Mouse (Mus musculus) hindbrain, embryonic 12.5 days (tissue): Measurements from ENCODE around the gene Glrb. TPM values are rescaled to one million over a fixed set of nuclear protein-coding genes. Genes with fewer than 3 reads are reported as not detected.

Experiments
- ATAC-seq: fragments of 200-750 bp; cut with Nextera tagmentation; 2 replicates; pipeline ENCODE4 v1.8.0; 2017; ENCODE audit warnings: moderate TSS enrichment; ENCODE audit not compliant: low FRiP score
- H3K27ac ChIP-seq: fragments of 300-500 bp; sonication (generic); 2 replicates; pipeline ENCODE4 v1.5.1; 2016; ENCODE audit warnings: mild to moderate bottlenecking
- H3K27me3 ChIP-seq: fragments of 300-500 bp; sonication (generic); 2 replicates; pipeline ENCODE4 v1.6.1; 2016; ENCODE audit warnings: mild to moderate bottlenecking
- H3K36me3 ChIP-seq: fragments of 300-500 bp; sonication (generic); 2 replicates; pipeline ENCODE4 v1.6.1; 2016; ENCODE audit warnings: mild to moderate bottlenecking
- H3K4me1 ChIP-seq: fragments of 300-500 bp; sonication (generic); 2 replicates; pipeline ENCODE4 v1.6.1; 2016
- H3K4me2 ChIP-seq: fragments of 300-500 bp; sonication (generic); replicated peaks from 2 replicates; pipeline ENCODE4 v1.6.1; 2016; ENCODE audit warnings: mild to moderate bottlenecking
- H3K4me3 ChIP-seq: fragments of 300-500 bp; sonication (generic); 2 replicates; pipeline ENCODE4 v1.5.1; 2016; ENCODE audit warnings: mild to moderate bottlenecking
- H3K9ac ChIP-seq: fragments of 300-500 bp; sonication (generic); 2 replicates; pipeline ENCODE4 v1.6.1; 2016; ENCODE audit warnings: mild to moderate bottlenecking, moderate library complexity
- H3K9me3 ChIP-seq: fragments of 300-500 bp; sonication (generic); replicated peaks from 2 replicates; pipeline ENCODE4 v1.6.1; 2016; ENCODE audit warnings: mild to moderate bottlenecking
- WGBS: fragments of 180-500 bp; shearing (Covaris S2); methylation state at CpG from one replicate; pipeline ENCODE4 v1.1.7; 2016; 5-methylcytosine and 5-hydroxymethylcytosine counted together
- polyA plus RNA-seq: library from polyadenylated mRNA; unstranded; fragments of >200 nt; fragmentation: Nextera tagmentation; extraction: Ambion mirVana; gene quantifications from 2 replicates; pipeline ENCODE4 v1.2.1, GENCODE M21; 2016

The Glrb gene
- polyA plus RNA-seq, 1 experiment from 2014 or later, result 17.1 TPM

DNA sequence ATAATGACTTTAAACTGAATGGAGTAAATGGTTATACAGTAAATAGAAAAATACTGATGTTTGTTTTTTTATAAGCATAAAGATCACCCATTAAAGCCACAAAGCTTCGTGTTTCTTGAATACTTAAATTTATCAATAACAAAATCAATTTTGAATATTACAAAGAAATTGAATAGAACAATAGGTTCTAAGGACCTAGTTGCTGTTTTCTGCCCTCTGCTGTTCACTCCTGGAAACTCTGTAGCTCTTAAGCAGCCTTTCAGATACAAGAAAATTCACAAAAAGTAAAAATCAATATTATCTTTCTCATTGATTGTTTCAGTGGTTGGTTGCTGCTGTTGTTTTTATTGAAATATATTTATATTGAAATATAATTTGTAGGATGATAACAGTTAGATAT, 108.1 kb downstream of the Glrb start:
- Histone ChIP-seq H3K27me3 (no peaks in the 10 kb centered on the region), H3K27ac (no peak overlapping the region), H3K4me3 (no peak overlapping the region), H3K9ac (no peak overlapping the region), H3K4me1 (peaks cover under 1% of the 10 kb centered on the region), H3K36me3 (no peaks in the 10 kb centered on the region), H3K4me2 (no peak overlapping the region), H3K9me3 (no peaks in the 10 kb centered on the region)
- ATAC-seq, result no peak
- 14% methylated on average over 1 of the region's 1 CpGs for WGBS

DNA sequence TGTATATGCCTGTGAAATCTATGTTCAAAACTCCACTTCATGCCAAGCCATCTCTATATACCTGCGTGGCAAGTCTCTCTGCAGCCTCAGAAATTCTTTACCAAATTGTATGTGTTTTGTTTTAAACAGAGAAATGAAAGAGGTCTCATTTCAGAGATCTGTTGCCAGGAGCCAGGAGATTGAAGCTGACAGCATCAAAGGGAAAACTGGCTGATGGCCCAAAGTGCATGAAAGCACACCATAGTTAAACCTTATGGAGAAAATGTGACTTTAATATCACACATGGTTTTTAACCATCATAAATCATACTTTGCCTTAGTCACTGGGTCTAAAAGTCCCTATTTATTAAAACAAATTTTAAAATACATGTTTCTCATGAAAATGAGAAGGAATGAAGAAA, 109.6 kb downstream of the Glrb start:
- no peak overlapping the region for H3K4me3 ChIP-seq
- ATAC-seq, result no peak
- 68% methylated on average over 1 of the region's 1 CpGs for WGBS
- H3K9ac ChIP-seq, result no peak overlapping the region
- no peak overlapping the region for H3K27ac ChIP-seq
- H3K4me2 ChIP-seq, result no peak overlapping the region
- peaks cover 8% of the 10 kb centered on the region for H3K4me1 ChIP-seq
- no peaks in the 10 kb centered on the region for H3K9me3 ChIP-seq
- no peaks in the 10 kb centered on the region for H3K27me3 ChIP-seq
- H3K36me3 ChIP-seq, result no peaks in the 10 kb centered on the region

DNA sequence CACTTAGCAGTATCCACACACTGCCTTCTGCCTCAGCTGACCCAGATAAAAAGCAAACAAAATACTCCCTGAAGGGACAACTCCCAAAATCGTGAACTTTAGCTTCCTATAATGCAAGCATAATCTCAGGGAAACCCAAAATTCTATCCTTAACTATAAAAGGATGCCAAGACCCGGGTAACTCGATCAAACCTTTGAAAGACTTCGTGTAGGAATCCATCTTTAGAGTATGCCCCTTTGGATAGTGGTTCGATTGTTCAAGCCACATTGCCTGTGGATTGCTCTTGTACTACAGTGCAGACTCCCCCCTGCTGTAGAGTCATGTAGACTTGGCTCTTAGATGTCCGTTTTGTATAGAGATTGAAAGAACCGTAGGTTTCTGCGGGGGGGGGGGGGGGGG, 110.2 kb downstream of the Glrb start:
- Histone ChIP-seq H3K4me1 (peaks cover 8% of the 10 kb centered on the region), H3K4me2 (peak overlapping the region; percentile 75), H3K4me3 (peak overlapping the region; percentile 62), H3K9me3 (no peaks in the 10 kb centered on the region), H3K27me3 (no peaks in the 10 kb centered on the region), H3K27ac (peak overlapping the region; percentile 91), H3K36me3 (no peaks in the 10 kb centered on the region), H3K9ac (peak overlapping the region; percentile 74)
- WGBS, result 50% methylated on average over 8 of the region's 8 CpGs
- no peak; the same call in 1 of the 2 replicates for ATAC-seq

DNA sequence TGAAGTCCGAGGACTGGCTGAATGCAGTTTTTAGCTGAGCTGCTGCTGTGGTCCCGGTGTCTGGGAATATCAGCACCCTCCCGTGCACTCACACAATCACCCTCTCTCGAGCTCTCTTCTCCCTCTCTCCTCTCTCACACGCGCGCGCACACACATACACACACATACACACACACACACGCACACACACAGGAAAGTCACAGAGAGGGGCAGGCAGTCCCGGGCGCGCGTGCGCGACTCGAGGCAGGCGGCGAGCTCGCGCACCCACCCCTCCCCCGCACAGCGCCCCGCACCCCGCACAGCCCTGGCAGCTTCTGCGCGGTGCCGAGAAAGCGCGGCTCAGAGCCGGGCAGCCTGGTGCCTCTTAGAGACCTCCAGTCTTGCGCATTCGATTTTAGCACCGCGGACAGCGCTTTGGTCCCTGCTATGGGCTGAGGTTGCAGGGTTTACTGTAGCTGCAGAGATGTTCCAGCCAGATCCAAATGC, 110.8 kb downstream of the Glrb start, which contains the start of gene Gria2:
TSS of gene Gria2 (minus strand) at position 240 of the 486 bp plus-strand sequence.
- H3K4me1 ChIP-seq, result peaks cover 8% of the 10 kb centered on the region
- H3K27ac ChIP-seq, result peak within 1 kb of the TSS; percentile 91
- 1% methylated on average over 35 of the region's 35 CpGs for WGBS
- no peaks in the 10 kb centered on the region for H3K9me3 ChIP-seq
- no peaks in the 10 kb centered on the region for H3K36me3 ChIP-seq
- H3K27me3 ChIP-seq, result no peaks in the 10 kb centered on the region
- peak within 1 kb of the TSS; percentile 74 for H3K9ac ChIP-seq
- H3K4me3 ChIP-seq, result peak within 1 kb of the TSS; percentile 62
- peak; percentile 92 for ATAC-seq
- H3K4me2 ChIP-seq, result peak within 1 kb of the TSS; percentile 75

DNA sequence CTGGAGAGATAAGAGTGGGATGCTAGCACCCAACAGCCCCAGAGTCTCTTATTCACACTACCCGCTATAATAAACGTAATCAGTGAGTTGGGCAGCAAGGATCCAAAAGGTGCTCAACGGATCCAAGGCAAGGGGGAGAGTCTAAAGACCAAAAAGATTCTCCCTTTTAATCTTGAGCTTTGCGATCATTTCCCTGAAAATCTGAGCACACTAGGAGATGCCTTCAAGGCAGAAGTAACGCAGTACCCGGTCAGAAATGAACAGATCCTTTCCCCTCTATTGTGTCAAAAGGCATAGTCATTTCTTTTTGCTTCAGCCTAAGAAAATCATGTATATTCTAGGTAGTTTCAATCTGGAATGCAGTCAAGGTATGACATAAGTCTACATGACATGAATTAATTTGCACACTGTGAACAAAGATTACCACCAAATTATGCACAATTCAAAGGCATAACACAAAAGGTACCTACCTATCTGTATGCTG, 111.6 kb downstream of the Glrb start:
- Histone ChIP-seq H3K27ac (peak overlapping the region; percentile 91), H3K9me3 (no peaks in the 10 kb centered on the region), H3K4me1 (peaks cover 8% of the 10 kb centered on the region), H3K27me3 (no peaks in the 10 kb centered on the region), H3K36me3 (no peaks in the 10 kb centered on the region), H3K4me2 (peak overlapping the region; percentile 75), H3K4me3 (peak overlapping the region; percentile 62), H3K9ac (peak overlapping the region; percentile 74)
- ATAC-seq, result no peak
- WGBS, result 13% methylated on average over 6 of the region's 6 CpGs

DNA sequence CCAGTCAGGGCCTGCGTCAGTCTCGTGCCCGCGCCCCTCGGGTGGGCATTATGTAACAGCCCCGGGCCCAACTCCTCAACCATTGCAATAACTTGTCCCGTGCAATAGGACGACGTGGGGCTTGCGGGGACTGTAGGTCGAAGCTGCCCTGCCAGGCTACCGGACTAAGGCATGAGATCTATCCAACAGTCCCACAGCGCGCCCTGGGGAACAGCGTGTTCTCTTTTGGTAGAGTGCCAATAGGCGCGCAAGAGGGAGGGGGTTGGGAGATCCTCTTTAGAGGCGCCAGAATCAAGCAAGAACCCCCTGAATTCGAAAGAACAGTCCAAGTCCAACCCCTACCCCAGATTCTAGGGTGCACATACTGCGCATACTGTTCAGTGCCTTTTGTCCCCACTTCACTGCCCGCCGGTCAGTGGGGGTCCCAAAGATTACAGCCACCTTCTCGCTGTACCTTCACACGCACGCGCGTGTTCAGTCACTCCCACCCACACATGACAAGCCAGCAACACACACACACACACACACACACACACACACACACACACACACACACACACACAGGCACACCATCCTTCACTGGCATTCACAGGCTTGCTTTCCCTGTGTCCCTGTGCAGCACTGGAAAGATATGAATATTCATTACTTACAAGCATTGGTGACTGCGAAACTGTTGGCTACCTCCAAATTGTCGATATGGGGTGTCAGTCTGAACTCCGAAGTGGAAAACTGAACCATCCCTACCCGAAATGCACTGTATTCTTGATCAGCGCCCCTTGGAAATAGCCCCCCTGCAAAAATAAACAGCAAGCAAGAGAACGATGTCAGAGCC, 112.2 kb downstream of the Glrb start:
- 6% methylated on average over 33 of the region's 33 CpGs for WGBS
- Histone ChIP-seq H3K9ac (peak overlapping the region; percentile 74), H3K4me1 (peaks cover 8% of the 10 kb centered on the region), H3K9me3 (no peaks in the 10 kb centered on the region), H3K4me3 (peak overlapping the region; percentile 62), H3K27ac (peak overlapping the region; percentile 91), H3K4me2 (peak overlapping the region; percentile 75), H3K36me3 (no peaks in the 10 kb centered on the region), H3K27me3 (no peaks in the 10 kb centered on the region)
- peak; percentile 60 for ATAC-seq

DNA sequence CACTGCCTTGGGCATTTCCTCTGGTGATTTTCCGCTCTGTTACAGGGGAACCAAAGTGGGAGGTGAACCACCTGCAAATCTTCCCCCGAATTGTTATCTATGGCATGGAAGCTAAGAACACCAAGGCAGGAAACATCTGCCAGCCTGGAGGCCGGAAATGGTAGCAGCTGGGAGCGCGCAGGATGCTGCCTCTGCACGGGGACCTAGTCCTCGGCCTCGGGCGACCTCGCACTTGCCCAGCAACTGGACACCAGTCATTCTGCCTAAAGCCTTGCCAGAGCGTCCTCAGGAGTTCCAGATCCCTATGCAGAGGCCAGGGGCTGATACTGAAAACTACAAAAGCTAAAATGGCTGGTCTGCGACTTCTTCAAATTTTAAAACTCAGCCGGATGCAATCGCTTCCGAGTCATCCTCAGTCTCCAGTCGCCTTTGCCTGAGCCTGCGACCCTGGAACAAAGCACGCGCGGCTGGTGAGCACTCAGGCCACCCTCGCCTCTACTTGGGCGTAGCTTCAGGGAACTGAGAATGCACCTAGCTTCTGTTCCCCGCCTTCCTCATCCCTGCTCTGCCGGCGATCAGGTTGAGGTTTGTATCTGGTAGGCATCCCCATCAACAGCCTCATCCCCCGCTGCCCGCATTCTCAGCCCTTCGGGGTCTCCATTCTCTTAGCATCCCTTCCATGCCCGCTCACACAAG, 113.0 kb downstream of the Glrb start:
- H3K4me1 ChIP-seq, result peaks cover 8% of the 10 kb centered on the region
- H3K27me3 ChIP-seq, result no peaks in the 10 kb centered on the region
- H3K4me3 ChIP-seq, result peak overlapping the region; percentile 62
- 2% methylated on average over 29 of the region's 29 CpGs for WGBS
- H3K36me3 ChIP-seq, result no peaks in the 10 kb centered on the region
- H3K4me2 ChIP-seq, result peak overlapping the region; percentile 75
- no peaks in the 10 kb centered on the region for H3K9me3 ChIP-seq
- H3K27ac ChIP-seq, result peak overlapping the region; percentile 91
- H3K9ac ChIP-seq, result peak overlapping the region; percentile 74
- ATAC-seq, result peak; percentile 49

DNA sequence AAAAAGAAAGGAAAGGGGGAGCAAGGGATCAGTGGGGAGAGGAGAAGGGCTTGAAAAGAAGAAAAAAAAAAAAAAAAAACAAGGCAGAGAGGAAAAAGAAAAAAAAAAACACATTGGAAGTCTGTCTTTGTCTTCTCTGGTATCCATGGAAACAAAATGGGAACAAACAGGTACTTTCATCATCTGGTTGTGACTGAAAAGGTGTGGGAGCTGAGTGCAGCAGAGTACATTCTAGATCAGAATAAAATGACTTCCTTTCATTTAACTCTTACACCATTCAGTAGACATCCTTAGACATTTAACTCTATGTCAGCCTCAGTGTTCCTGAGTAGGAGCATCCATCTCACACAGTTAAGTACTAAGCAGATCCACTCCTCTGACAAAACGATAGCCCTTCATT, 115.5 kb downstream of the Glrb start:
- ATAC-seq, result no peak
- H3K4me2 ChIP-seq, result peak overlapping the region; percentile 15; the same call in 1 of the 2 replicates
- no peaks in the 10 kb centered on the region for H3K36me3 ChIP-seq
- 68% methylated on average over 1 of the region's 1 CpGs for whole genome bisulfite sequencing
- H3K9me3 ChIP-seq, result no peaks in the 10 kb centered on the region
- H3K4me1 ChIP-seq, result peaks cover 8% of the 10 kb centered on the region
- no peak overlapping the region for H3K4me3 ChIP-seq
- H3K9ac ChIP-seq, result no peak overlapping the region
- H3K27me3 ChIP-seq, result no peaks in the 10 kb centered on the region
- H3K27ac ChIP-seq, result no peak overlapping the region

DNA sequence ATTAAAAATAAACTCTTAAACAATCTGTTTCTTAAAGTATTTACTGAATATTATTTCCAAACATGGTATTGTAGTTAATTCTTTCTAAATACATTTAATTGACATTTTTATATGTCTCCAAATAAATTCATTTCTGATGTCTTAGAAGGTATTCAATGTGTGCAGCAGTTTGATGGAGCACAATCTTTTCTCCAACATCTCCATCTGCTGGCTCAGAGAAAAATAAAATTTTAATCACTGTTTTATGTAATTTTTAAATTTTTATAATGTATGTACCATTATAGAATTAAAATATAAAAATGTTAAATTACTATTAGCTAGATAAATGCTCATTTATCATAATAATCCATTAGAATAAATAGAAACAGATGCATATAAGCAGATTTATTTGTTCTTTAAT, 116.7 kb downstream of the Glrb start:
- Histone ChIP-seq H3K9ac (no peak overlapping the region), H3K9me3 (no peaks in the 10 kb centered on the region)
- no peak for ATAC-seq

DNA sequence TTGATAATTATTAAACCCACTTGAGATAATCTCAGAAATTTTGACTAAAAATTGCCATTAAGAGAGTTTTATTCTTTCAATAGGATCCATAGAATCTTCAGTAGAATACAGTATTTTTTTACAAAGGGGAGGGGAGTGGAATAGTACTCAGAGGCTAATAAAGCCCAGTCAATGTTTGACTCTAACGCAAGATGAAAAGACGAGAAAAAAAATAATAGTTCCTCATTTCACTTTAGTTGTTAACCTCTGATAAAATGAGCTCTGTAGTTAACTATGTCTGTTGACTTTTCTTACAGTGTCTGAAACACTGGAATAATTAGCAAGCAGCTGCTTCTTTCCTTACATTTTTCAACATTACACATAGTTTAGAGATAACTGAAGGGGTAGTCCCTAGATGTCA, 118.2 kb downstream of the Glrb start:
- Histone ChIP-seq H3K4me3 (no peak overlapping the region), H3K27ac (no peak overlapping the region), H3K9me3 (no peaks in the 10 kb centered on the region), H3K4me1 (peaks cover 7% of the 10 kb centered on the region), H3K27me3 (no peaks in the 10 kb centered on the region), H3K36me3 (no peaks in the 10 kb centered on the region), H3K9ac (no peak overlapping the region), H3K4me2 (no peak overlapping the region)
- ATAC-seq, result no peak
- WGBS, result 96% methylated on average over 2 of the region's 2 CpGs

More for the DNA sequence above, 116.7 kb downstream of the Glrb start:
- Histone ChIP-seq H3K27ac (no peak overlapping the region), H3K27me3 (no peaks in the 10 kb centered on the region), H3K4me1 (peaks cover 8% of the 10 kb centered on the region), H3K36me3 (no peaks in the 10 kb centered on the region), H3K4me2 (no peak overlapping the region), H3K4me3 (no peak overlapping the region)
